Mouse (Mus musculus): Measurements from ENCODE around the gene Itga11. TPM values are rescaled to one million over a fixed set of nuclear protein-coding genes. Genes with fewer than 3 reads are reported as not detected.

The Itga11 gene
- total and polyA plus RNA-seq, 3 experiments: 0.04 to 0.31 (median 0.04) TPM

DNA sequence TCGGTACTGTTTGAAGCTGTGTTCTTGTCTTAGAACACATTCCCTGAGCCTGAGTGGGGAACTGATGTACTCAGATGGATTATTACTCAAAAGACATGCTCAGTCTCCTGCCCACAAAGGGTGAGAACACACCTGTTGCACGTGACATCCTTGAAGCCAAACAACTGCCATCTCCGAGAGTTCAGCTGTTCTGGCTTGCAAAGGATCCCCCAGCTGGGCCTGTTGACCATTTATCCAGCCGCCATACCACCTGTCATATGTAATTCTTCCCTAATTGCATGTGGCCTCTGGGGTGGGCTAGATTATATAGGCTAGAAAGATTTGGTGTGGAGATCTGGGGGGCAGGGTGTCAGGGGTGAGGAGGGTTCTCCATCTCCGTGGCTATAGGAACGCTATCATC, 143.2 kb downstream of the Itga11 start:
- in situ Hi-C loops (cut with MboI; ENCODE audit: low pct_ligation_motif_present, low pct_unique_long_range_greater_than_20kb, low sequenced_read_pairs) (loop anchor here (25.0 kb wide), 1 partner anchor 566 kb away; the partner anchor contains the start of genes 2300009A05Rik and Map2k5), dilution Hi-C loops (cut with MboI; ENCODE audit: extremely low pct_ligation_motif_present, extremely low pct_unique_long_range_greater_than_20kb, low sequenced_read_pairs) (no loop called here)
- no peaks in the 10 kb centered on the region for H3K79me2 ChIP-seq (replicated peaks; ENCODE audit: control insufficient read depth, extremely low read depth, insufficient read depth, poor library complexity, severe bottlenecking)
- no peak overlapping the region for H3K4me2 ChIP-seq (ENCODE audit: insufficient read depth, low read depth, poor library complexity, severe bottlenecking)
- no peaks in the 10 kb centered on the region for H3K9me3 ChIP-seq (replicated peaks; ENCODE audit: low read length)
- H3K27ac ChIP-seq (ENCODE audit: insufficient read depth, low read depth): no peak overlapping the region
- DNase-seq (ENCODE audit: extremely low read depth): no peak
- H3K36me3 ChIP-seq (replicated peaks in 1 of 2; ENCODE audit: control insufficient read depth in 1 of 2, insufficient read depth in 1 of 2, low read length in 1 of 2): no peaks in the 10 kb centered on the region
- H3K27me3 ChIP-seq (replicated peaks): no peaks in the 10 kb centered on the region
- TF ChIP-seq MXI1 (IDR thresholded peaks at IDR 0.05; ENCODE audit: low read depth, low read length): no peak
- H3K9ac ChIP-seq (ENCODE audit: insufficient read depth, low read depth): no peak overlapping the region
- no peak overlapping the region for H3K4me3 ChIP-seq (replicated peaks in 1 of 3; ENCODE audit: low read depth in 2 of 3, low read length in 2 of 3, poor library complexity in 1 of 3)
- H3K4me1 ChIP-seq (ENCODE audit: control insufficient read depth in 1 of 2, insufficient read depth in 2 of 2): peaks cover 15 to 30% of the 10 kb centered on the region in 2 experiments

DNA sequence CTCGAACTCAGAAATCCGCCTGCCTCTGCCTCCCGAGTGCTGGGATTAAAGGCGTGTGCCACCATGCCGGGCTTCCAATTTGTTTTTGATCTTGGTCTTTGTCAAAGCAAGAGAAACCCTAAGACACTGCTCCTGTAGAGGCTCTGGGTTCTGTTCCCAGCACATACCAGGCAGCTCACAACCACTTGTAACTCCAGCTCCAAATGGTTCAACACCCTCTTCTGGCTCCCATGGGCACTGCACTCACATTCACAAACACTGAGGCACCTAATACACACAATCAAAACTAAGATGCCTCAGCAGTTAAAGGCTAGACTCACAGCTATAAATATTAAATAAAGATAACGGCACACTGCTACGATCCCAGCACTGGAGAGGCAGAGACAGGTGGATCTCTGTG, 144.2 kb downstream of the Itga11 start:
- Histone ChIP-seq H3K36me3 (replicated peaks in 1 of 2; ENCODE audit: control insufficient read depth in 1 of 2, insufficient read depth in 1 of 2, low read length in 1 of 2) (no peaks in the 10 kb centered on the region), H3K9me3 (replicated peaks; ENCODE audit: low read length) (no peaks in the 10 kb centered on the region), H3K79me2 (replicated peaks; ENCODE audit: control insufficient read depth, extremely low read depth, insufficient read depth, poor library complexity, severe bottlenecking) (no peaks in the 10 kb centered on the region), H3K4me1 (ENCODE audit: control insufficient read depth in 1 of 2, insufficient read depth in 2 of 2) (peaks cover 12 to 25% of the 10 kb centered on the region in 2 experiments), H3K4me2 (ENCODE audit: insufficient read depth, low read depth, poor library complexity, severe bottlenecking) (no peak overlapping the region), H3K27ac (ENCODE audit: insufficient read depth, low read depth) (no peak overlapping the region), H3K4me3 (replicated peaks in 1 of 3; ENCODE audit: low read depth in 2 of 3, low read length in 2 of 3, poor library complexity in 1 of 3) (no peak overlapping the region), H3K9ac (ENCODE audit: insufficient read depth, low read depth) (no peak overlapping the region), H3K27me3 (replicated peaks) (no peaks in the 10 kb centered on the region)
- TF ChIP-seq NELFE (IDR thresholded peaks at IDR 0.05; ENCODE audit: low read depth, low read length) (no peak), NRF1 (IDR thresholded peaks at IDR 0.05; ENCODE audit: low read depth, low read length) (no peak), HCFC1 (IDR thresholded peaks at IDR 0.05; ENCODE audit: low read depth, low read length) (no peak), EP300 (IDR thresholded peaks at IDR 0.05; ENCODE audit: low read length) (no peak), TCF12 (IDR thresholded peaks at IDR 0.05; ENCODE audit: low read depth, low read length) (no peak), RAD21 (IDR thresholded peaks at IDR 0.05; ENCODE audit: low read depth, low read length) (no peak), ELF1 (IDR thresholded peaks at IDR 0.05; ENCODE audit: low read depth, low read length) (no peak), POLR2AphosphoS2 (IDR thresholded peaks at IDR 0.05; ENCODE audit: low read depth, low read length) (no peak), ETS1 (conservative IDR thresholded peaks at IDR 0.05; ENCODE audit: low read depth, low read length) (no peak), PAX5 (IDR thresholded peaks at IDR 0.05; ENCODE audit: low read length) (no peak), MAX (IDR thresholded peaks at IDR 0.05; ENCODE audit: low read length) (no peak), MYC (IDR thresholded peaks at IDR 0.05; ENCODE audit: low read depth, low read length) (no peak), E2F4 (IDR thresholded peaks at IDR 0.05; ENCODE audit: insufficient replicate concordance, low read depth, low read length) (no peak), JUN (IDR thresholded peaks at IDR 0.05; ENCODE audit: insufficient read depth, low read depth, low read length) (no peak), KAT2A (IDR thresholded peaks at IDR 0.05; ENCODE audit: insufficient replicate concordance, low read length) (no peak), ZMIZ1 (IDR thresholded peaks at IDR 0.05; ENCODE audit: low read depth, low read length) (no peak), IRF4 (IDR thresholded peaks at IDR 0.05; ENCODE audit: low read depth, low read length) (no peak), RCOR1 (conservative IDR thresholded peaks at IDR 0.05; ENCODE audit: low read depth, low read length) (no peak), ZKSCAN1 (IDR thresholded peaks at IDR 0.05; ENCODE audit: borderline replicate concordance, low read depth, low read length) (no peak)
- no peak for DNase-seq (ENCODE audit: extremely low read depth)
- in situ Hi-C loops (cut with MboI; ENCODE audit: low pct_ligation_motif_present, low pct_unique_long_range_greater_than_20kb, low sequenced_read_pairs) (loop anchor here (25.0 kb wide), 1 partner anchor 565 kb away; the partner anchor contains the start of genes 2300009A05Rik and Map2k5), dilution Hi-C loops (cut with MboI; ENCODE audit: extremely low pct_ligation_motif_present, extremely low pct_unique_long_range_greater_than_20kb, low sequenced_read_pairs) (no loop called here)

Data from CH12.LX (cell line).